Mouse (Mus musculus) bone marrow, adult 2 months (tissue): ENCODE measurements at regions not wholly inside any gene's neighbourhood (a gene's known extent, or its start where the extent isn't known, plus 50 kb on each side); places are given as distances from the start of the nearest gene placed in this dataset.

Source experiments
- CTCF ChIP-seq: fragments of 200-500 bp; IDR thresholded peaks from 2 replicates; pipeline ENCODE4 v1.5.1; 2011; ENCODE audit warnings: low read length, control low read depth; ENCODE audit not compliant: control insufficient read depth, insufficient read depth
- POLR2A ChIP-seq: fragments of 200-500 bp; IDR thresholded peaks from 2 replicates; pipeline ENCODE4 v1.6.1; 2011; ENCODE audit warnings: low read depth, mild to moderate bottlenecking, control low read depth, low read length, borderline replicate concordance; ENCODE audit not compliant: control insufficient read depth

GRCm38 (mm10) chr14:17513756-17514155, 146.3 kb upstream of the Thrb start:
- TF ChIP-seq CTCF, result no peak
- no peak for TF ChIP-seq POLR2A
